Mouse (Mus musculus) thymus, adult 2 months (tissue): ENCODE data around the gene Cntnap2.

Source experiments
- CTCF ChIP-seq: fragments of 200-500 bp; IDR thresholded peaks from 2 replicates; pipeline ENCODE4 v1.5.1; 2012; ENCODE audit warnings: mild to moderate bottlenecking, control low read depth, low read length, moderate library complexity, borderline replicate concordance; ENCODE audit not compliant: control insufficient read depth, poor library complexity, insufficient read depth; ENCODE audit errors: extremely low read depth
- POLR2A ChIP-seq: fragments of 200-500 bp; IDR thresholded peaks from 2 replicates; pipeline ENCODE4 v1.6.1; 2012; ENCODE audit warnings: mild to moderate bottlenecking, low read length, control low read depth, moderate library complexity; ENCODE audit not compliant: control insufficient read depth, poor library complexity, insufficient read depth; ENCODE audit errors: extremely low read depth

DNA sequence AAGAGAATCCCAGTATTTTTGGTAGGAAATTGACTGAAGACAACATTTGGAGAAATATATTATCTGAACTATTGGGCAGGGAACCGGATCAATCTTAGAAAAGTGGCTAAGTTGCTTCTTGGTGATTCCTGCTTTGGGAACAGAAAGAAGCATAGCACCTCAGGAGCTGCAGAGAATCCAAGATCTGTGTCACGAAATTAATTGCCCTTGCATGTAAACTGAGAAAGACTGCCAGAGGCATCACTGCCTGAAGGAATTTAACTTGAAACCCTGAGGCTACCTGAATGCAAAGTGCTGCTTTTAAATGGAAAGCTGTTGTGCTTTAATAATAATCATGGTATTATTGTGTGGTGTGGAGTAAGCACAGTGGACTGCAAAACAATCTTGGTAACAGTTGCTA is 286.2 kb downstream of the Cntnap2 start:
- no peak for TF ChIP-seq POLR2A
- no peak for TF ChIP-seq CTCF
